Comparison of ENCODE assay signal across 8 mouse cellular contexts in genomic region chr17:25508860-25509577, GRCm38 (mm10). TPM values are rescaled to one million over a fixed set of nuclear protein-coding genes. Genes with fewer than 3 reads are reported as not detected.
DNase-seq lines count a peak whose midpoint lies in the region; ATAC-seq lines count a peak whose summit lies in the region.
"Had no signal": no experiment of that assay in that cellular context is flagged by ENCODE, and none has a peak within 500 bp of the region (broad histone marks: within the 10 kb centered on the region; RNA-seq: fewer than 3 reads in every experiment).

No protein-coding gene starts in this region.

- no peaks in the 10 kb centered on the region for H3K4me1 ChIP-seq in midbrain, embryonic 11.5 days (ENCODE audit: control insufficient read depth, insufficient read depth, low read length)
- H3K4me1 ChIP-seq in midbrain, embryonic 16.5 days (ENCODE audit: control insufficient read depth, insufficient read depth, low read length), result no peaks in the 10 kb centered on the region
- H3K4me1 ChIP-seq: heart, embryonic 15.5 days had no signal

- H3K4me3 ChIP-seq in midbrain, embryonic 11.5 days (ENCODE audit: low read depth, low read length), result no peak overlapping the region
- no peak overlapping the region for H3K4me3 ChIP-seq in midbrain, embryonic 16.5 days (ENCODE audit: low read depth, low read length)
- H3K4me3 ChIP-seq: heart, embryonic 15.5 days had no signal

- H3K36me3 ChIP-seq in midbrain, embryonic 11.5 days (ENCODE audit: control insufficient read depth, insufficient read depth, low read length), result no peaks in the 10 kb centered on the region
- H3K36me3 ChIP-seq in midbrain, embryonic 16.5 days (ENCODE audit: control insufficient read depth, insufficient read depth, low read length), result no peaks in the 10 kb centered on the region
- H3K36me3 ChIP-seq: heart, embryonic 15.5 days had no signal

- DNase-seq in midbrain, embryonic 11.5 days (ENCODE audit: low spot score, missing footprints), result peak; percentile 97
- peak; percentile 70 for DNase-seq in R1 (ENCODE audit: low read depth, low spot score)
- DNase-seq in cerebellum, postnatal 14 days, result peak; percentile 70 to 82
- DNase-seq in gastrocnemius, postnatal 4 days (ENCODE audit: low spot score in 2 of 2), result peak; percentile 57 to 78
- DNase-seq in left cerebral cortex, postnatal 4 days, result peak; percentile 92
- peak; percentile 61 to 76 for DNase-seq in right cerebral cortex, postnatal 36 days (ENCODE audit: low spot score in 2 of 2)

- H3K27ac ChIP-seq in midbrain, embryonic 11.5 days (ENCODE audit: low read depth, low read length), result no peak overlapping the region
- no peak overlapping the region for H3K27ac ChIP-seq in midbrain, embryonic 16.5 days (ENCODE audit: low read length)
- H3K27ac ChIP-seq: heart, embryonic 15.5 days had no signal

- no peak for ATAC-seq in midbrain, embryonic 11.5 days (ENCODE audit: low FRiP score)
- ATAC-seq in midbrain, embryonic 16.5 days, result no peak

- no peak overlapping the region for H3K4me2 ChIP-seq in midbrain, embryonic 11.5 days
- no peak overlapping the region for H3K4me2 ChIP-seq in midbrain, embryonic 16.5 days (ENCODE audit: low read length)
- H3K4me2 ChIP-seq: heart, embryonic 15.5 days had no signal

- no peak overlapping the region for H3K9ac ChIP-seq in midbrain, embryonic 11.5 days (ENCODE audit: low read length)
- no peak overlapping the region for H3K9ac ChIP-seq in midbrain, embryonic 16.5 days (ENCODE audit: low read depth, low read length)
- H3K9ac ChIP-seq: heart, embryonic 15.5 days had no signal

- WGBS in midbrain, embryonic 11.5 days, result 62% methylated on average over 7 of the region's 7 CpGs
- 48% methylated on average over 7 of the region's 7 CpGs for WGBS in midbrain, embryonic 16.5 days

- H3K9me3 ChIP-seq in midbrain, embryonic 11.5 days (ENCODE audit: control insufficient read depth, low read length), result no peaks in the 10 kb centered on the region
- H3K9me3 ChIP-seq in midbrain, embryonic 16.5 days (replicated peaks; ENCODE audit: control insufficient read depth, low read length, poor library complexity, severe bottlenecking), result no peaks in the 10 kb centered on the region
- H3K9me3 ChIP-seq: heart, embryonic 15.5 days had no signal

- no peaks in the 10 kb centered on the region for H3K27me3 ChIP-seq in midbrain, embryonic 11.5 days (ENCODE audit: control insufficient read depth, insufficient read depth, low read length)
- no peaks in the 10 kb centered on the region for H3K27me3 ChIP-seq in midbrain, embryonic 16.5 days (ENCODE audit: control insufficient read depth, insufficient read depth, low read depth, low read length)

- intact Hi-C loops in left cerebral cortex, postnatal 4 days (cut with DNase I), result loop anchor here (2.0 kb wide), 1 partner anchor 34 kb away; no protein-coding TSS in a partner anchor

RNA-seq across cellular contexts. Expression of gene Sstr5, which starts 11.9 kb away (rescaled TPM):
- not detected in 2 replicates for polyA plus RNA-seq in midbrain, embryonic 11.5 days (2014; fragmentation: Nextera tagmentation; extraction: Ambion mirVana)
- 0.88 and 1.4 TPM in 2 replicates for polyA plus RNA-seq in midbrain, embryonic 16.5 days (2015; fragmentation: Nextera tagmentation; extraction: Ambion mirVana)
- total RNA-seq in gastrocnemius, postnatal 4 days (2021), result not detected
- under 1 TPM; 0.58 to 0.72 TPM for total RNA-seq in left cerebral cortex, postnatal 4 days (2021)

RNA-seq across cellular contexts. Expression of gene Tekt4, which starts 54.6 kb away (rescaled TPM):
- 0.12 TPM in 1 of 2 replicates, not detected in the other for polyA plus RNA-seq in midbrain, embryonic 11.5 days (2014; fragmentation: Nextera tagmentation; extraction: Ambion mirVana)
- polyA plus RNA-seq in midbrain, embryonic 16.5 days (2015; fragmentation: Nextera tagmentation; extraction: Ambion mirVana), result 1.5 TPM in 2 replicates
- not detected for total RNA-seq in gastrocnemius, postnatal 4 days (2021)
- 1 to 10 TPM in 1 of 2 experiments, under 1 TPM in 1; 0.70 to 1.6 TPM for total RNA-seq in left cerebral cortex, postnatal 4 days (2021)
